ENCODE assay signal across 21 mouse cellular contexts in the genomic region with DNA sequence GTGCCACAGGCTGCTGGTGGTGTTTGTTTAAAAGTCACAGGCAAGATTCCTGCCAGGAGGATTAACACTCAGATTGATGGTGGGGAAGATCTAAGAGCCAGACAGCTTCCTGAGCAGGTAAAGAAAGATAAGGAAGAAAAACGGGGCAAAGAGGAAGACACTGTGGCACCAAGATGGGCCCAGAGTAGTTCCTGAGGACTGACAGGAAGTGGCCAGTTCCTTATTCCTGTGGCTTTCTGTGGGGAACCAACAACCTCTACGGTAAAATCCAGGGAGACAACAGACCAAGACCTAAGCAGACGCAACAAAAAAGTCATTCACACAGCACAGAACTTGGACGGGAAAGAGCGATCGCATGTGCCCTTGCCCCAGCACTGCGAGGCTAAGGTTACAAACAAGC. TPM values are rescaled to one million over a fixed set of nuclear protein-coding genes. Genes with fewer than 3 reads are reported as not detected.
DNase-seq lines count a peak whose midpoint lies in the region; ATAC-seq and TF ChIP-seq lines count a peak whose summit lies in the region.
"Had no signal": no experiment of that assay in that cellular context is flagged by ENCODE, and none has a peak within 500 bp of the region (broad histone marks: within the 10 kb centered on the region; RNA-seq: fewer than 3 reads in every experiment).

No protein-coding gene starts in this region.

- no peak for TF ChIP-seq POLR2A in bone marrow macrophage, adult 2 months (IDR thresholded peaks at IDR 0.05; ENCODE audit: borderline replicate concordance, low read depth, low read length)

- peaks cover 8% of the 10 kb centered on the region; the same call in 1 of the 2 replicates for H3K36me3 ChIP-seq in liver, embryonic 11.5 days (ENCODE audit: control insufficient read depth, insufficient read depth, low read length)
- H3K36me3 ChIP-seq in liver, embryonic 16.5 days (ENCODE audit: control insufficient read depth, insufficient read depth): 0 out of 2 replicates have a peak, but pooled peaks cover 4% of the 10 kb centered on the region

- peak overlapping the region; percentile 43; the same call in 1 of the 2 replicates for H3K27ac ChIP-seq in liver, embryonic 11.5 days (ENCODE audit: low read depth, low read length)
- peak overlapping the region; percentile 24 for H3K27ac ChIP-seq in bone marrow macrophage, adult 2 months (ENCODE audit: insufficient read depth, low read depth, low read length)
- peak overlapping the region; percentile 9; the same call in 1 of the 2 replicates for H3K27ac ChIP-seq in liver, embryonic 16.5 days (ENCODE audit: low read length)
- H3K27ac ChIP-seq: forebrain, embryonic 13.5 days; gastrocnemius, adult 2 months; hindbrain, embryonic 12.5 days; kidney, postnatal 0 days; liver, embryonic 14.5 days; midbrain, embryonic 15.5 days; neural tube, embryonic 13.5 days had no signal

- TF ChIP-seq CTCF in bone marrow macrophage, adult 2 months (IDR thresholded peaks at IDR 0.05; ENCODE audit: low read depth, low read length): no peak

- H3K9ac ChIP-seq in liver, embryonic 11.5 days (ENCODE audit: low read depth, low read length): no peak overlapping the region
- no peak overlapping the region for H3K9ac ChIP-seq in liver, embryonic 16.5 days (ENCODE audit: low read depth, low read length)
- H3K9ac ChIP-seq: forebrain, embryonic 13.5 days; heart, embryonic 12.5 days; hindbrain, embryonic 12.5 days; liver, embryonic 14.5 days; midbrain, embryonic 15.5 days; neural tube, embryonic 13.5 days had no signal

- no peak for ATAC-seq in liver, embryonic 11.5 days (replicated peaks; ENCODE audit: low FRiP score)
- no peak for ATAC-seq in liver, embryonic 16.5 days (ENCODE audit: low read depth)
- ATAC-seq: forebrain, embryonic 13.5 days; inflammation-experienced regulatory T-cells, adult 6 months; lung, postnatal 0 days; midbrain, embryonic 15.5 days had no signal

- no peaks in the 10 kb centered on the region for H3K9me3 ChIP-seq in liver, embryonic 11.5 days (ENCODE audit: control insufficient read depth, low read length)
- no peaks in the 10 kb centered on the region for H3K9me3 ChIP-seq in liver, embryonic 16.5 days (replicated peaks; ENCODE audit: control insufficient read depth, low read length)
- H3K9me3 ChIP-seq: forebrain, embryonic 13.5 days; heart, embryonic 12.5 days; hindbrain, embryonic 12.5 days; midbrain, embryonic 15.5 days; neural tube, embryonic 13.5 days had no signal

- WGBS in liver, embryonic 11.5 days: 46% methylated on average over 7 of the region's 7 CpGs
- 18% methylated on average over 7 of the region's 7 CpGs for WGBS in liver, embryonic 16.5 days (ENCODE audit: insufficient replicate concordance)

- H3K4me3 ChIP-seq in liver, embryonic 11.5 days (ENCODE audit: low read depth, low read length): no peak overlapping the region
- peak overlapping the region; percentile 32 for H3K4me3 ChIP-seq in bone marrow macrophage, adult 2 months (ENCODE audit: insufficient read depth, low read length)
- no peak overlapping the region for H3K4me3 ChIP-seq in liver, embryonic 16.5 days (ENCODE audit: low read depth, low read length)
- H3K4me3 ChIP-seq: forebrain, embryonic 13.5 days; gastrocnemius, adult 2 months; heart, embryonic 12.5 days; hindbrain, embryonic 12.5 days; midbrain, embryonic 15.5 days; neural tube, embryonic 13.5 days had no signal

- peaks cover 37% of the 10 kb centered on the region for H3K4me1 ChIP-seq in liver, embryonic 11.5 days (replicated peaks; ENCODE audit: control insufficient read depth, insufficient read depth, low read length)
- peaks cover 16% of the 10 kb centered on the region for H3K4me1 ChIP-seq in bone marrow macrophage, adult 2 months (ENCODE audit: control insufficient read depth, insufficient read depth, low read length)
- H3K4me1 ChIP-seq in liver, embryonic 16.5 days (ENCODE audit: control insufficient read depth, low read depth, low read length): peaks cover 31% of the 10 kb centered on the region
- H3K4me1 ChIP-seq: forebrain, embryonic 13.5 days; heart, embryonic 12.5 days; hindbrain, embryonic 12.5 days; midbrain, embryonic 15.5 days; neural tube, embryonic 13.5 days had no signal

- H3K27me3 ChIP-seq in liver, embryonic 11.5 days (replicated peaks; ENCODE audit: control insufficient read depth, insufficient read depth, low read length): no peaks in the 10 kb centered on the region
- no peaks in the 10 kb centered on the region for H3K27me3 ChIP-seq in liver, embryonic 16.5 days (ENCODE audit: control insufficient read depth, insufficient read depth, low read depth, low read length)
- H3K27me3 ChIP-seq: forebrain, embryonic 13.5 days; heart, embryonic 12.5 days; hindbrain, embryonic 12.5 days; midbrain, embryonic 15.5 days; neural tube, embryonic 13.5 days had no signal

- H3K4me2 ChIP-seq in liver, embryonic 11.5 days: peak overlapping the region; percentile 43
- no peak overlapping the region; the same call in 1 of the 2 replicates for H3K4me2 ChIP-seq in liver, embryonic 16.5 days (ENCODE audit: low read depth, low read length)
- H3K4me2 ChIP-seq: forebrain, embryonic 13.5 days; heart, embryonic 12.5 days; hindbrain, embryonic 12.5 days; midbrain, embryonic 15.5 days; neural tube, embryonic 13.5 days had no signal

- DNase-seq in liver, embryonic 11.5 days (ENCODE audit: low spot score): no peak
- no peak for DNase-seq in liver
- peak; percentile 40 for DNase-seq in naive thymus-derived CD4-positive, alpha-beta T cell, adult 2 months (ENCODE audit: low read depth)
- no peak for DNase-seq in frontal cortex, adult 2 months (ENCODE audit: extremely low spot score in 1 of 2, low spot score in 1 of 2)
- DNase-seq in heart, adult 8-10 months (ENCODE audit: low spot score): no peak
- DNase-seq in layer of hippocampus, postnatal 10 days (ENCODE audit: low spot score in 2 of 2): no peak
- DNase-seq: cerebellum, adult 8-10 months; gastrocnemius, adult 2 months; heart, postnatal 14 days; kidney, adult 18-20 months had no signal

RNA-seq across cellular contexts. Expression of gene Os9, which starts 17.3 kb away (rescaled TPM):
- polyA plus RNA-seq in liver, embryonic 11.5 days (2014; fragmentation: Nextera tagmentation; extraction: Ambion mirVana): 51.2 and 54.7 TPM in 2 replicates
- polyA plus RNA-seq in bone marrow macrophage, adult 2 months (2012; ENCODE audit: insufficient read depth, insufficient read length, missing spikeins): 164 and 167 TPM in 2 replicates
- polyA plus RNA-seq in liver, embryonic 16.5 days (2015; fragmentation: Nextera tagmentation; extraction: Ambion mirVana): 58.9 and 65.6 TPM in 2 replicates
- 106 and 108 TPM in 2 replicates for polyA plus RNA-seq in frontal cortex, adult 2 months (2012; rRNA removed)
- 10 to 100 TPM; 22.2 to 31.6 (median 24.1) TPM for total RNA-seq in heart, adult 8-10 months (2022)
- total RNA-seq in layer of hippocampus, postnatal 10 days (2021): 10 to 100 TPM; 94.3 to 98.3 TPM

RNA-seq across cellular contexts. Expression of gene Agap2, which starts 28.5 kb away (rescaled TPM):
- polyA plus RNA-seq in liver, embryonic 11.5 days (2014; fragmentation: Nextera tagmentation; extraction: Ambion mirVana): 2.2 and 2.3 TPM in 2 replicates
- polyA plus RNA-seq in bone marrow macrophage, adult 2 months (2012; ENCODE audit: insufficient read depth, insufficient read length, missing spikeins): 0.85 and 2.0 TPM in 2 replicates
- 0.71 and 1.2 TPM in 2 replicates for polyA plus RNA-seq in liver, embryonic 16.5 days (2015; fragmentation: Nextera tagmentation; extraction: Ambion mirVana)
- 450 and 465 TPM in 2 replicates for polyA plus RNA-seq in frontal cortex, adult 2 months (2012; rRNA removed)
- total RNA-seq in heart, adult 8-10 months (2022): 1 to 10 TPM; 3.6 to 6.1 (median 4.8) TPM
- 100 to 1,000 TPM; 542 to 553 TPM for total RNA-seq in layer of hippocampus, postnatal 10 days (2021)

RNA-seq across cellular contexts. Expression of gene Tspan31, which starts 33.6 kb away (rescaled TPM):
- 112 and 121 TPM in 2 replicates for polyA plus RNA-seq in liver, embryonic 11.5 days (2014; fragmentation: Nextera tagmentation; extraction: Ambion mirVana)
- polyA plus RNA-seq in bone marrow macrophage, adult 2 months (2012; ENCODE audit: insufficient read depth, insufficient read length, missing spikeins): 116 and 126 TPM in 2 replicates
- 87.4 and 96.7 TPM in 2 replicates for polyA plus RNA-seq in liver, embryonic 16.5 days (2015; fragmentation: Nextera tagmentation; extraction: Ambion mirVana)
- polyA plus RNA-seq in frontal cortex, adult 2 months (2012; rRNA removed): 89.9 and 91.7 TPM in 2 replicates
- 10 to 100 TPM; 43.7 to 50.9 (median 48.6) TPM for total RNA-seq in heart, adult 8-10 months (2022)
- total RNA-seq in layer of hippocampus, postnatal 10 days (2021): 10 to 100 TPM; 59.9 to 63.4 TPM

RNA-seq across cellular contexts. Expression of gene Cdk4, which starts 40.3 kb away (rescaled TPM):
- 1,533 and 1,539 TPM in 2 replicates for polyA plus RNA-seq in liver, embryonic 11.5 days (2014; fragmentation: Nextera tagmentation; extraction: Ambion mirVana)
- 161 and 187 TPM in 2 replicates for polyA plus RNA-seq in bone marrow macrophage, adult 2 months (2012; ENCODE audit: insufficient read depth, insufficient read length, missing spikeins)
- 293 and 317 TPM in 2 replicates for polyA plus RNA-seq in liver, embryonic 16.5 days (2015; fragmentation: Nextera tagmentation; extraction: Ambion mirVana)
- polyA plus RNA-seq in frontal cortex, adult 2 months (2012; rRNA removed): 154 and 167 TPM in 2 replicates
- total RNA-seq in heart, adult 8-10 months (2022): 10 to 100 TPM; 74.9 to 90.0 (median 79.0) TPM
- 100 to 1,000 TPM; 157 to 178 TPM for total RNA-seq in layer of hippocampus, postnatal 10 days (2021)

RNA-seq across cellular contexts. Expression of gene March9, which starts 43.6 kb away (rescaled TPM):
- 0.38 TPM in 2 replicates for polyA plus RNA-seq in liver, embryonic 11.5 days (2014; fragmentation: Nextera tagmentation; extraction: Ambion mirVana)
- 1.2 and 1.7 TPM in 2 replicates for polyA plus RNA-seq in bone marrow macrophage, adult 2 months (2012; ENCODE audit: insufficient read depth, insufficient read length, missing spikeins)
- polyA plus RNA-seq in liver, embryonic 16.5 days (2015; fragmentation: Nextera tagmentation; extraction: Ambion mirVana): not detected in 2 replicates
- polyA plus RNA-seq in frontal cortex, adult 2 months (2012; rRNA removed): 13.2 and 14.4 TPM in 2 replicates
- 1 to 10 TPM; 2.4 to 4.1 (median 3.3) TPM for total RNA-seq in heart, adult 8-10 months (2022)
- total RNA-seq in layer of hippocampus, postnatal 10 days (2021): 10 to 100 TPM; 48.6 to 48.9 TPM

Comparison
In these comparisons a context has a peak if more than half of its experiments do, and no peak if none do; other contexts are left out.
1. RNA of gene Agap2, which starts 28.5 kb away (polyA plus RNA-seq): 450 to 465 TPM in frontal cortex, adult 2 months; 2.2 to 2.3 TPM in liver, embryonic 11.5 days, 0.85 to 2.0 TPM in bone marrow macrophage, adult 2 months and 0.71 to 1.2 TPM in liver, embryonic 16.5 days; every median in the first group is over 100 times any median in the second.
2. Peak in every context shown above with its lines, with median percentiles within 50 percentile points of each other: H3K27ac ChIP-seq.